Mouse (Mus musculus): ENCODE results near the gene Gng12. TPM values are rescaled to one million over a fixed set of nuclear protein-coding genes. Genes with fewer than 3 reads are reported as not detected.
A peak's percentile ranks its signal among the peaks of the same experiment; 100 is the strongest.

The Gng12 gene
- polyA plus RNA-seq, 1 experiment from 2014 or later, result 27.8 TPM

DNA sequence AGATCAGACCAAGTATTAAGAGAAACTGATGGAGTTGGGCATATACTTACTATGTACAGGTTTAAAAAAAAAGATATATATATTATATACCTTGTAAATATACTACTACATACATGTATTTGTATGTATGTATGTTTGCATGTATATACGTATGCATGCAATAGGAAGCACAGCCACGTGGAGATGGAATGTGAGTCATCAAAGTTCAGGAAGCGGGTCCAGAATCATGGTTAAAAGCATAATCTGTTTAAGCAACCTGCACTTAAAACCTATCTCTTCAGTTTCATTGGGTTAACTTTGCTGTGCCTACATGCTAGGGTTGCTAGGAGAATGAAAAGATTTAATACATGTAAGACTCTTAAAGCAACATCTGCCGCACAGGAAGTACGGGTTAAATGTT is 2.2 kb upstream of the Gng12 start:
- H3K4me2 ChIP-seq (ENCODE audit: low read length), result no peak overlapping the region
- H3K4me3 ChIP-seq (ENCODE audit: low read depth, low read length), result no peak overlapping the region
- no peaks in the 10 kb centered on the region for H3K36me3 ChIP-seq (ENCODE audit: control insufficient read depth, insufficient read depth, low read length)
- H3K27ac ChIP-seq (ENCODE audit: low read depth, low read length), result no peak overlapping the region
- 93% methylated on average over 5 of the region's 5 CpGs for WGBS
- DNase-seq (ENCODE audit: low spot score) (no peak), ATAC-seq (no peak)
- H3K9ac ChIP-seq (ENCODE audit: low read length), result no peak overlapping the region
- 0 out of 2 replicates have a peak, but pooled peaks cover 3% of the 10 kb centered on the region for H3K27me3 ChIP-seq (replicated peaks; ENCODE audit: control insufficient read depth, insufficient read depth, low read length)
- H3K9me3 ChIP-seq (replicated peaks; ENCODE audit: control insufficient read depth, low read length), result no peaks in the 10 kb centered on the region
- no peaks in the 10 kb centered on the region for H3K4me1 ChIP-seq (ENCODE audit: control insufficient read depth, insufficient read depth, low read length)

DNA sequence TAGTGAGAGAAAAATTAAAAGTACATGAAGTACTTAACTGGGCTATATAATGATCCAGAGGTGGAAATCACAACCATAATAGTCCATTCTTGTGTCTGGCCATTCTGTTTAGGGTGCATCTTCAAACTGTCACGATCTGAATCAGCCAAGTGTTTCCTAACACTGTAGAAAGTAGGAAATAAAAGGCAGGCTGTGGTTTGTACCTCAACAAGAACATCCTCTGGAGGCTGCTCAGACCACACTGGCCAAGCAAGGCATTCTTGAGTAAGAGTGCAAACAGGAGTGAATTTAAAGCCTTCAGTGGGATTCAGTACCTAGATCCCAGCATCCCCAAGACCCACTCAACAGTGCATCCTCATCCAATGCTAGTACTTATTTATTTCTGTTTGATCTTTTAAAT is 1.2 kb upstream of the Gng12 start:
- Histone ChIP-seq H3K27ac (ENCODE audit: low read depth, low read length) (no peak overlapping the region), H3K9ac (ENCODE audit: low read length) (no peak overlapping the region), H3K4me1 (ENCODE audit: control insufficient read depth, insufficient read depth, low read length) (no peaks in the 10 kb centered on the region), H3K4me2 (ENCODE audit: low read length) (no peak overlapping the region), H3K4me3 (ENCODE audit: low read depth, low read length) (no peak overlapping the region), H3K36me3 (ENCODE audit: control insufficient read depth, insufficient read depth, low read length) (no peaks in the 10 kb centered on the region), H3K27me3 (replicated peaks; ENCODE audit: control insufficient read depth, insufficient read depth, low read length) (0 out of 2 replicates have a peak, but pooled peaks cover 3% of the 10 kb centered on the region), H3K9me3 (replicated peaks; ENCODE audit: control insufficient read depth, low read length) (no peaks in the 10 kb centered on the region)
- WGBS, result 49% methylated on average over 1 of the region's 1 CpGs
- DNase-seq (ENCODE audit: low spot score) (no peak), ATAC-seq (no peak)

DNA sequence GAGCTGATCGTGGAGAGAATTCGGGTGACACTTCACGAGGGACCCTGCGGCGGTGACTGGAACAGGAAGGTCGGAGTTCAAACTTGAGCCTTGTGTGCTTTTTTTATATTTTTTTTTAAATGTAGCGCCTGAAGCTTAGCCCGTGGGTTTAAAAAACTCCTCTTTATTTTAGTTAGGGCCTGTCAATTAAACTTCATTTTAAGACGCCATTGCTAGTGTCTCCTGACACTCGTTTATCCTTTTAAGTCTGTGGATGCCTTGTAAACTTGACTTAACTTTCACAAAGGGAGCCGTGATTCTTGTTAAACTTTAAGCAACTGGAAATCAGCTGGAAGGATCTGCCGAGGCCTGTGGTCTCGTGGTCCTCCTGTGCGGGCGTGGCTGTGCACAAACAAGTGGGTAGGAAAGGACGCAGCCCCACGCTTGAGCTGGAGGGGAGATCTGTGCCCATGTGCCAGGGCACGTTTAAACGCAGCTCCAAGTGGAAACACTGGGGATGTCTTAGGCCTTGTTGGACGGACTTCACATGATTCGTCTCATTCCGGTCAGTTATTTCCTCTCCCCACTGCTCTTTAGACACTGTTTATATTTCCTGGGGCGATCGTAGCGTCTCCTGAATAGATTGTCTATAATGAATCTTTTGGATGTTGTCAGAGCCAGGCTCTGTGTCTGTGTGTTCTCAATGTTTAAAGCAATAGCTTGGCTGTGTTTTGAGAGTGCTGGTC is 886 bp downstream of the Gng12 start:
- Histone ChIP-seq H3K9ac (ENCODE audit: low read length) (peak overlapping the region; percentile 76), H3K4me3 (ENCODE audit: low read depth, low read length) (peak overlapping the region; percentile 68), H3K27me3 (replicated peaks; ENCODE audit: control insufficient read depth, insufficient read depth, low read length) (0 out of 2 replicates have a peak, but pooled peaks cover 3% of the 10 kb centered on the region), H3K9me3 (replicated peaks; ENCODE audit: control insufficient read depth, low read length) (no peaks in the 10 kb centered on the region), H3K4me2 (ENCODE audit: low read length) (peak overlapping the region; percentile 82), H3K36me3 (ENCODE audit: control insufficient read depth, insufficient read depth, low read length) (no peaks in the 10 kb centered on the region), H3K27ac (ENCODE audit: low read depth, low read length) (no peak overlapping the region), H3K4me1 (ENCODE audit: control insufficient read depth, insufficient read depth, low read length) (no peaks in the 10 kb centered on the region)
- DNase-seq (ENCODE audit: low spot score), result peak; percentile 28
- WGBS, result 2% methylated on average over 25 of the region's 25 CpGs
- ATAC-seq, result peak; percentile 27; the same call in 1 of the 2 replicates

DNA sequence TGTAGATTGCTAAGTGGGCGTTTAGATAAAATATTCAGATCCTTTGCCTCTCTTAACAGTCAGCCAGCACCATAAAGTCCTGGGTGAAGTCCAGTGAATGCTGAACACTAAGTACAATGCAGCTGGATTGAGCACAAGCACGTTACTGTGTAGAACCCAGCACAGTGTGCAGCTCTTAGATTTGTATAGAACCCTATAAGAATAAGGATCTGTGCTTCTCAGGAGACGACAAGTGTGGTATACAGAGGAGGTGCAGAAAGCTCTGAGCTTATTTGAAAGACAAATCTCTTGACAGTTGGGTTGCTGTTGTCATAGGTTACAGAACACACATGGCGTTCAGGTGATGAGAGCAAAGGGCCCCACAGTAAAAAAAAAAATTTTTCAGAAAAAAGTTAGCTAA is 1.8 kb downstream of the Gng12 start:
- Histone ChIP-seq H3K27me3 (replicated peaks; ENCODE audit: control insufficient read depth, insufficient read depth, low read length) (0 out of 2 replicates have a peak, but pooled peaks cover 3% of the 10 kb centered on the region), H3K4me2 (ENCODE audit: low read length) (peak overlapping the region; percentile 20; the same call in 1 of the 2 replicates), H3K4me3 (ENCODE audit: low read depth, low read length) (no peak overlapping the region), H3K9ac (ENCODE audit: low read length) (no peak overlapping the region; the same call in 1 of the 2 replicates), H3K9me3 (replicated peaks; ENCODE audit: control insufficient read depth, low read length) (no peaks in the 10 kb centered on the region), H3K27ac (ENCODE audit: low read depth, low read length) (no peak overlapping the region), H3K36me3 (ENCODE audit: control insufficient read depth, insufficient read depth, low read length) (no peaks in the 10 kb centered on the region), H3K4me1 (ENCODE audit: control insufficient read depth, insufficient read depth, low read length) (no peaks in the 10 kb centered on the region)
- WGBS, result 31% methylated on average over 4 of the region's 4 CpGs
- ATAC-seq (no peak), DNase-seq (ENCODE audit: low spot score) (peak; percentile 11)

DNA sequence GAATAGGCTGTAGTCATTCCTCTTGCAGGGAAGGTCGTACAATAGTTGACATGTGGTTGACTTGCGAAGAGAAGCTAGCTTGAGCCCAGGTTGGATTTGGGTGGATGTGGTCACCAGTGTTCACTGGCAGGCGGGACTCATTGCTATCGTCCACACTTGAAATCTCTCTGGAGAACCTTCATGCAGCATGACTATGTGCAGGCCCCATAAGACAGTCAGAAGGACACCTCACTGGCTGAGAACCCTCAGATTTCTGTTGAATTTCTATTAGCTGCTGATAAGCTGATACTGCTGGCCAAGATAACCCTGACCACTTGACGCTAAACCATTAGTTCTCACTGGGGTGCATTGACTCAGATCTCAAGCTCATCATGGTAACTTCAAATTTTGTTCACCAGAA is 5.7 kb downstream of the Gng12 start:
- no peaks in the 10 kb centered on the region for H3K9me3 ChIP-seq (replicated peaks; ENCODE audit: control insufficient read depth, low read length)
- DNase-seq (ENCODE audit: low spot score), result no peak
- no peak overlapping the region for H3K4me2 ChIP-seq (ENCODE audit: low read length)
- no peak overlapping the region for H3K9ac ChIP-seq (ENCODE audit: low read length)
- no peak for ATAC-seq
- no peaks in the 10 kb centered on the region for H3K27me3 ChIP-seq (replicated peaks; ENCODE audit: control insufficient read depth, insufficient read depth, low read length)
- no peak overlapping the region for H3K27ac ChIP-seq (ENCODE audit: low read depth, low read length)
- H3K4me3 ChIP-seq (ENCODE audit: low read depth, low read length), result no peak overlapping the region
- 91% methylated on average over 5 of the region's 5 CpGs for WGBS
- H3K4me1 ChIP-seq (ENCODE audit: control insufficient read depth, insufficient read depth, low read length), result no peaks in the 10 kb centered on the region
- no peaks in the 10 kb centered on the region for H3K36me3 ChIP-seq (ENCODE audit: control insufficient read depth, insufficient read depth, low read length)

DNA sequence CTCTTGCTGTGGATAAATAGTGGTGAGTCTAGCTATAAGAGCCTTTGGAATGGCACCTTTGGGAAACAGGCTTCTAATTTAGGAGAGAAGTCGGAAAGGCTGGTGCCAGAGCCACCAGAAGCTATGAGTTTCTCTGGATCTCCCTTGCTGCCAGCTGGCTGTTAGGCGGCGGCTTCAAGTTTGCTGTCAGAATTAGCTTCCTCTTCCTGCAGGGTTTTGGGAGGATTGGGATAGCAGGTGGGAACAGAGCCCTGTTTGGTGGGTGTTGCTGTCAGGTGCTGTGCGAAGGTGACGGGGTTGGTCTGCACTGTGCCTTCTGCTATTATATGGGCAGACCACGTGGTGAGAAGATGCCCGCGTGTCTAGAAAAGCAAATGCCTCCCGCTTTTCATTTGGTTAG is 7.0 kb downstream of the Gng12 start:
- Histone ChIP-seq H3K4me2 (ENCODE audit: low read length) (no peak overlapping the region), H3K9ac (ENCODE audit: low read length) (no peak overlapping the region), H3K4me3 (ENCODE audit: low read depth, low read length) (no peak overlapping the region), H3K36me3 (ENCODE audit: control insufficient read depth, insufficient read depth, low read length) (no peaks in the 10 kb centered on the region), H3K4me1 (ENCODE audit: control insufficient read depth, insufficient read depth, low read length) (no peaks in the 10 kb centered on the region), H3K9me3 (replicated peaks; ENCODE audit: control insufficient read depth, low read length) (no peaks in the 10 kb centered on the region), H3K27ac (ENCODE audit: low read depth, low read length) (no peak overlapping the region), H3K27me3 (replicated peaks; ENCODE audit: control insufficient read depth, insufficient read depth, low read length) (no peaks in the 10 kb centered on the region)
- no peak for DNase-seq (ENCODE audit: low spot score)
- WGBS, result 89% methylated on average over 9 of the region's 9 CpGs
- no peak for ATAC-seq

DNA sequence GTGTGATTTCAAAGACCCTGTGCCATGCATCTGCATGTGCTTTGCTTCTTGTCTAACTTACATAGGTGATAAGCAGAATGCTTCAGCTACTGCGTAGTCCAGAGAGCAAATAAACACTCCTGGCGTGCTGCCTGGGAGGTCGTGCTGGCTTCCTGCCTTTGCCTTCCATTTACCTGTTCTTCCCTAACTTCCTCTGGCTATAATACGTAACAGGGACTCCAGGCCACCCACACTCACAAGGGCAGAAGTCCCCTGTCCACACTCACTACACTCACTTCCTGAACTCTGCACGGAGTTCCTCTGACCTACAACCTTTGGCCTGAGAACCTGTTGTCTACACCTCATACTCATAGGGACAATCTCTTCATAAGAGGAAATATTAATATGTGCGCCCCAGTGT is 7.5 kb downstream of the Gng12 start:
- Histone ChIP-seq H3K9me3 (replicated peaks; ENCODE audit: control insufficient read depth, low read length) (no peaks in the 10 kb centered on the region), H3K4me2 (ENCODE audit: low read length) (no peak overlapping the region), H3K9ac (ENCODE audit: low read length) (no peak overlapping the region), H3K4me3 (ENCODE audit: low read depth, low read length) (no peak overlapping the region), H3K27me3 (replicated peaks; ENCODE audit: control insufficient read depth, insufficient read depth, low read length) (no peaks in the 10 kb centered on the region), H3K36me3 (ENCODE audit: control insufficient read depth, insufficient read depth, low read length) (no peaks in the 10 kb centered on the region), H3K4me1 (ENCODE audit: control insufficient read depth, insufficient read depth, low read length) (no peaks in the 10 kb centered on the region), H3K27ac (ENCODE audit: low read depth, low read length) (no peak overlapping the region)
- WGBS, result 89% methylated on average over 6 of the region's 6 CpGs
- ATAC-seq (no peak), DNase-seq (ENCODE audit: low spot score) (no peak)

DNA sequence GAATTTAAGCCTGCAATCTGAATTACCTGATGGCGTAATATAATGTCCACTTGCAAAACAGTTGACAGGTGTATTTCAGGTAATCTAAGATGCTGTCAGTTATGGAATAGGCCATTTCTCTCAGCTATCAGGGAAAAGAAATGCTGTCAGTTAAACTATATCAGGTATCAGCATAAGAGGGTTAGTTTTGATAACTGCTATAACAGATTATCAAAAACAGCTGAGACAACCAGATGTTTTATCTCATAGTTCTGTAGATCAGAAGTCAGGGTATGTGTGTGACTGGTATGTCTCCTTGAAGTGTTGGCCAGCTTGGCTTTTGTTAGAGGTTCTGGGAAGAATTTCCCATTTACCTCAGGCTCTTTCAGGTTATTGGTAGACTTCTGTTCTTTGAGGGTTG is 10.0 kb downstream of the Gng12 start:
- Histone ChIP-seq H3K36me3 (ENCODE audit: control insufficient read depth, insufficient read depth, low read length) (no peaks in the 10 kb centered on the region), H3K9me3 (replicated peaks; ENCODE audit: control insufficient read depth, low read length) (no peaks in the 10 kb centered on the region), H3K27ac (ENCODE audit: low read depth, low read length) (no peak overlapping the region), H3K4me3 (ENCODE audit: low read depth, low read length) (no peak overlapping the region), H3K9ac (ENCODE audit: low read length) (no peak overlapping the region), H3K4me1 (ENCODE audit: control insufficient read depth, insufficient read depth, low read length) (no peaks in the 10 kb centered on the region), H3K27me3 (replicated peaks; ENCODE audit: control insufficient read depth, insufficient read depth, low read length) (no peaks in the 10 kb centered on the region), H3K4me2 (ENCODE audit: low read length) (no peak overlapping the region)
- DNase-seq (ENCODE audit: low spot score) (no peak), ATAC-seq (no peak)
- WGBS, result 100% methylated on average over 1 of the region's 1 CpGs

DNA sequence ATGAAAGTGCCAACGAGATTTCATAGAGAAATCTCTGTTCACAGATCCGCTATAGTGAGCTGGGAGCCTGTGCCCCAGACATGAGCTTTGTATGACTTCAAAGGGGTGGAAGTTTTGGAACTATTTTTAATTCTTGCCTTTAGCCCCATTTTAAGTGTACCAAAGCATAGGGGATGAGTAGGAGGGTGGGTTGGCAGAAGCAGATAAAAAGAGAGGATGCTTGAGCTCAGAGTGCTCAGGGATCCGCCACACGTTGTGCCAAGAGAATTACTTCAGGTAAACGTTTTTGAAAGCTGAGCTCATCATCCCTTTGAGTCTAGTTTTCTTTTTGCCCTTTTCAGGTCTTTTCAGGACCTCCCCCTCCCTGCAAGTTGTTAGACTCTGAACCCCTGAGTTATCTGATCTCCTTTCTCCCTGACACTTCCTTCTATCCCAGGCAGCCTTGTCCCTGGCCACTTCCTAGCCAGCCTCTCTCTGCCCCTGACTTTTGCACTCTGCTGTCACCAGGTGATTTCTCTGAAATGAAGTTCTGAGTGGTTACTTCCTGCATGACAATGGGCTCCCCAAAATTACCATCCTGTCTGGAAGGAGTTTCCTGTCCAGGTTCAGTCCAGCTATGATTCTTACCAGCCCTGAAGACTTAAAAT is 12.3 kb downstream of the Gng12 start:
- H3K27ac ChIP-seq (ENCODE audit: low read depth, low read length), result no peak overlapping the region
- H3K4me1 ChIP-seq (ENCODE audit: control insufficient read depth, insufficient read depth, low read length), result no peaks in the 10 kb centered on the region
- H3K9me3 ChIP-seq (replicated peaks; ENCODE audit: control insufficient read depth, low read length), result no peaks in the 10 kb centered on the region
- ATAC-seq (no peak), DNase-seq (ENCODE audit: low spot score) (no peak)
- WGBS, result 79% methylated on average over 5 of the region's 5 CpGs
- H3K4me2 ChIP-seq (ENCODE audit: low read length), result no peak overlapping the region
- H3K9ac ChIP-seq (ENCODE audit: low read length), result no peak overlapping the region
- no peaks in the 10 kb centered on the region for H3K36me3 ChIP-seq (ENCODE audit: control insufficient read depth, insufficient read depth, low read length)
- no peak overlapping the region for H3K4me3 ChIP-seq (ENCODE audit: low read depth, low read length)
- H3K27me3 ChIP-seq (replicated peaks; ENCODE audit: control insufficient read depth, insufficient read depth, low read length), result no peaks in the 10 kb centered on the region
